Mouse (Mus musculus): ENCODE data around the gene Olfr313. TPM values are rescaled to one million over a fixed set of nuclear protein-coding genes. Genes with fewer than 3 reads are reported as not detected.

Olfr313 gene
- polyA plus RNA-seq, 2 experiments, result not detected

- TF ChIP-seq CTCF (IDR thresholded peaks at IDR 0.05; ENCODE audit: low read depth) (no peak), EP300 (IDR thresholded peaks at IDR 0.05; ENCODE audit: low read depth) (no peak)
- H3K27ac ChIP-seq, result no peak overlapping the region
- H3K4me3 ChIP-seq (ENCODE audit: insufficient read depth in 1 of 2, low read depth in 2 of 2, low read length in 2 of 2), result no peak overlapping the region
- H3K4me2 ChIP-seq (ENCODE audit: low read depth), result no peak overlapping the region
- H3K36me3 ChIP-seq (replicated peaks; ENCODE audit: control insufficient read depth, insufficient read depth, low read depth), result no peaks in the 10 kb centered on the region
- DNase-seq (ENCODE audit: low read depth in 3 of 3, low spot score in 3 of 3) (no peak), ATAC-seq (ENCODE audit: insufficient read depth) (no peak)
- no peaks in the 10 kb centered on the region for H3K9me3 ChIP-seq (ENCODE audit: control insufficient read depth, low read length)
- no peaks in the 10 kb centered on the region for H3K4me1 ChIP-seq (replicated peaks; ENCODE audit: control insufficient read depth in 2 of 2, insufficient read depth in 2 of 2, low read length in 1 of 2)
- 50% methylated on average over 8 of the region's 8 CpGs for WGBS (ENCODE audit: insufficient replicate concordance)
- no peak overlapping the region for H3K9ac ChIP-seq (replicated peaks)
- H3K27me3 ChIP-seq (ENCODE audit: control insufficient read depth, insufficient read depth, low read length), result no peaks in the 10 kb centered on the region
These were observed 26.5 kb upstream of the Olfr313 start for GRCm38 (mm10) chr11:58788346-58788745.

- Histone ChIP-seq H3K9ac (replicated peaks) (no peak overlapping the region), H3K36me3 (replicated peaks; ENCODE audit: control insufficient read depth, insufficient read depth, low read depth) (no peaks in the 10 kb centered on the region), H3K27me3 (ENCODE audit: control insufficient read depth, insufficient read depth, low read length) (no peaks in the 10 kb centered on the region), H3K4me2 (ENCODE audit: low read depth) (no peak overlapping the region), H3K4me1 (replicated peaks; ENCODE audit: control insufficient read depth in 2 of 2, insufficient read depth in 2 of 2, low read length in 1 of 2) (no peaks in the 10 kb centered on the region), H3K9me3 (ENCODE audit: control insufficient read depth, low read length) (no peaks in the 10 kb centered on the region), H3K27ac (no peak overlapping the region), H3K4me3 (ENCODE audit: insufficient read depth in 1 of 2, low read depth in 2 of 2, low read length in 2 of 2) (no peak overlapping the region)
- TF ChIP-seq EP300 (IDR thresholded peaks at IDR 0.05; ENCODE audit: low read depth) (no peak), CTCF (IDR thresholded peaks at IDR 0.05; ENCODE audit: low read depth) (no peak)
- ATAC-seq (ENCODE audit: insufficient read depth) (no peak), DNase-seq (ENCODE audit: low read depth in 3 of 3, low spot score in 3 of 3) (no peak)
- WGBS (ENCODE audit: insufficient replicate concordance), result 25% methylated on average over 3 of the region's 3 CpGs
These were observed 25.3 kb upstream of the Olfr313 start for GRCm38 (mm10) chr11:58789532-58789931.

DNA sequence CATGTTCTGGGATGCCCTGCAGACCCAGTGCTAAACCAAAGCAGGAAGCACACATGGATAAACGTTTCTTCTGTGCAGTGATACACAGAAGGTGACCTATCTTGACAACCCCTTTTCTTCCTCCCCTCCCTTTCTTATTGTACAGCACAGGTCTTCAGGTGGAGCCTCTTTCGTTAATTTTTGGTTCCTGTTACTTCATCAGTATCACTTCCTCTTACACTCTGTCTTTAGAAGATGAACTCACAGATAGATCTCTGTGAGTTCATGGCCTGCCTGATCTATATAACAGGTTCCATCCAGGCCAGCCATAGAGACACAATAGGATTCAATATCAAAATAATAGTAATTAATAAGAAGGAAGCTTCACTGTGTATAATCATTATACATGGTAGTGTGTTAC, 24.7 kb upstream of the Olfr313 start:
- Histone ChIP-seq H3K9ac (replicated peaks) (no peak overlapping the region), H3K27me3 (ENCODE audit: control insufficient read depth, insufficient read depth, low read length) (no peaks in the 10 kb centered on the region), H3K4me1 (replicated peaks; ENCODE audit: control insufficient read depth in 2 of 2, insufficient read depth in 2 of 2, low read length in 1 of 2) (no peaks in the 10 kb centered on the region), H3K27ac (no peak overlapping the region), H3K4me2 (ENCODE audit: low read depth) (no peak overlapping the region), H3K36me3 (replicated peaks; ENCODE audit: control insufficient read depth, insufficient read depth, low read depth) (no peaks in the 10 kb centered on the region), H3K4me3 (ENCODE audit: insufficient read depth in 1 of 2, low read depth in 2 of 2, low read length in 2 of 2) (no peak overlapping the region), H3K9me3 (ENCODE audit: control insufficient read depth, low read length) (no peaks in the 10 kb centered on the region)
- 10% methylated on average over 2 of the region's 2 CpGs for WGBS (ENCODE audit: insufficient replicate concordance)
- TF ChIP-seq CTCF (IDR thresholded peaks at IDR 0.05; ENCODE audit: low read depth) (no peak), EP300 (IDR thresholded peaks at IDR 0.05; ENCODE audit: low read depth) (no peak)
- DNase-seq (ENCODE audit: low read depth in 3 of 3, low spot score in 3 of 3) (no peak), ATAC-seq (ENCODE audit: insufficient read depth) (no peak)

DNA sequence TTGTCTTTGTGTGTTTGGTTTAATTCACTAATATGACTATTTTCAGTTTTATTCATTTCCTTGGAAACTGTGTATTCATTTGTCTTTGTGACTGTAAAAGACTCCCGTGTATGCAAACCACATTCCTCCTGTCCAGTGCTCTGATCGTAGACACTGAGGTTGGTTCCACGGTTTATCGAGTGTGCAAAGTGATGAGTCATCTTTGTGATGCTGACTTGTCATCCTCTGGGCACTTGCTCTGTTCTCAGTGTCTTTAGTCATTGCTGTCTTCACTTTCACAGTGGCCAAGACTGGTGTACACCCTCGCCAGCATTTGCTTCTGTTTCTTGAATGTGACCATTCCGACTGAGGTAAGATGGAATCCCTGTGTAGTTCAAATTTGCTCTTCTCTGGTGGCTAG, 24.2 kb upstream of the Olfr313 start:
- no peak for TF ChIP-seq EP300 (IDR thresholded peaks at IDR 0.05; ENCODE audit: low read depth)
- TF ChIP-seq CTCF (IDR thresholded peaks at IDR 0.05; ENCODE audit: low read depth), result no peak
- no peaks in the 10 kb centered on the region for H3K27me3 ChIP-seq (ENCODE audit: control insufficient read depth, insufficient read depth, low read length)
- no peak overlapping the region for H3K4me3 ChIP-seq (ENCODE audit: insufficient read depth in 1 of 2, low read depth in 2 of 2, low read length in 2 of 2)
- DNase-seq (ENCODE audit: low read depth in 3 of 3, low spot score in 3 of 3) (peak in 2 of 3 experiments; percentile 4 to 13), ATAC-seq (ENCODE audit: insufficient read depth) (no peak)
- H3K9me3 ChIP-seq (ENCODE audit: control insufficient read depth, low read length), result no peaks in the 10 kb centered on the region
- H3K27ac ChIP-seq, result no peak overlapping the region
- no peak overlapping the region for H3K9ac ChIP-seq (replicated peaks)
- H3K36me3 ChIP-seq (replicated peaks; ENCODE audit: control insufficient read depth, insufficient read depth, low read depth), result no peaks in the 10 kb centered on the region
- H3K4me2 ChIP-seq (ENCODE audit: low read depth), result no peak overlapping the region
- 43% methylated on average over 6 of the region's 6 CpGs for WGBS (ENCODE audit: insufficient replicate concordance)
- H3K4me1 ChIP-seq (replicated peaks; ENCODE audit: control insufficient read depth in 2 of 2, insufficient read depth in 2 of 2, low read length in 1 of 2), result no peaks in the 10 kb centered on the region

DNA sequence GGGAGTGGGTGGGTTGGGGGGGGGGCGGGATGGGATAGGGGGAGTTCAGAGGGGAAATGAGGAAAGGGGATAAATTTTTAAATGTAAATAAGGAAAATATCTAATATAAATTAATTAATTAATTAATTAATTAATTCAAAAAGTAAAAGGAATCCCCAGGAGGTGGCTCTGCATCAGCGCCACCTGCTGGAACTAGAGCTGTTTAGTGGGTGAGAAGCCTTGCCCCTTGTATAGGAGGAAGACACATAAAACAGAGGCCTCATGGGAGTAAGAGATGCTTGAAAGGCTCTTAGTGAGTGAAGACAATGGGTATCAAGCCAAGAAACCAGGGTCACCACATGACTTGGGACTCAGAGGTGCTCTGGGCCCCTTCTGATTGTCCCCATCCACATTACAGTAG, 18.9 kb upstream of the Olfr313 start:
- WGBS (ENCODE audit: insufficient replicate concordance), result 64% methylated on average over 2 of the region's 2 CpGs
- H3K4me1 ChIP-seq (replicated peaks; ENCODE audit: control insufficient read depth in 2 of 2, insufficient read depth in 2 of 2, low read length in 1 of 2), result no peaks in the 10 kb centered on the region
- TF ChIP-seq EP300 (IDR thresholded peaks at IDR 0.05; ENCODE audit: low read depth) (no peak), CTCF (IDR thresholded peaks at IDR 0.05; ENCODE audit: low read depth) (0 out of 2 replicates have a peak, but pooled peaks have one; percentile 22)
- H3K4me2 ChIP-seq (ENCODE audit: low read depth), result no peak overlapping the region
- H3K9ac ChIP-seq (replicated peaks), result no peak overlapping the region
- no peaks in the 10 kb centered on the region for H3K9me3 ChIP-seq (ENCODE audit: control insufficient read depth, low read length)
- H3K36me3 ChIP-seq (replicated peaks; ENCODE audit: control insufficient read depth, insufficient read depth, low read depth), result no peaks in the 10 kb centered on the region
- DNase-seq (ENCODE audit: low read depth in 3 of 3, low spot score in 3 of 3) (no peak), ATAC-seq (ENCODE audit: insufficient read depth) (no peak)
- no peak overlapping the region for H3K27ac ChIP-seq
- H3K27me3 ChIP-seq (ENCODE audit: control insufficient read depth, insufficient read depth, low read length), result no peaks in the 10 kb centered on the region
- no peak overlapping the region for H3K4me3 ChIP-seq (ENCODE audit: insufficient read depth in 1 of 2, low read depth in 2 of 2, low read length in 2 of 2)
